Mouse (Mus musculus): ENCODE data around the gene Ltf.

DNA sequence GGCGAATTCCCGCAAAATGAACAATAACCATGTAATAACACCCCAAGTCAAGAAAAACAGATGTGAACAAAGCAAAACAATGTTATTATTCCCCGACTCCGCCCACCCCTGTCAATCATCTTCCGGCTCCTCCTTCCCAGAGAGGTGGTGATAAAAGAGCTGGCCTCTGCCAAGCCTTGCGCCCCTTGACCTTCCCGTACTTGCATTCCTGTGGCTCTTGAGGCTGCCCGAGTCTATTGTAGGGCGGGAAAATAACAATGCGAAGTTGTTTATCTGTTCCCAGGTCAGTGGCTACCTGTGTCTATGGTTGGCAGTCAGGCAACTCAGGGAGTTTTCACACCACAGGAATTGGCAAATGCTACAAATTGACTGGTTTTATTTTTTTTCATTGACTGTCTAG lies 19.2 kb upstream of the Ltf start:
- no peak for TF ChIP-seq CTCF (IDR thresholded peaks at IDR 0.05; ENCODE audit: borderline replicate concordance, control insufficient read depth, extremely low read depth, insufficient read depth, low read length, poor library complexity)
- no peak for TF ChIP-seq POLR2A (IDR thresholded peaks at IDR 0.05; ENCODE audit: control insufficient read depth, extremely low read depth, insufficient read depth, low read length, poor library complexity)

Data from thymus, adult 2 months (tissue).